Mouse (Mus musculus): ENCODE results near the gene Sel1l2. TPM values are rescaled to one million over a fixed set of nuclear protein-coding genes. Genes with fewer than 3 reads are reported as not detected.
"Not testable (repeated sequence)": the region's sequence is repeated elsewhere in the genome, so short reads cannot be mapped to it uniquely, and the experiment has no call there.

Sel1l2 gene
- polyA plus RNA-seq, 1 experiment from 2014 or later, result not detected

DNA sequence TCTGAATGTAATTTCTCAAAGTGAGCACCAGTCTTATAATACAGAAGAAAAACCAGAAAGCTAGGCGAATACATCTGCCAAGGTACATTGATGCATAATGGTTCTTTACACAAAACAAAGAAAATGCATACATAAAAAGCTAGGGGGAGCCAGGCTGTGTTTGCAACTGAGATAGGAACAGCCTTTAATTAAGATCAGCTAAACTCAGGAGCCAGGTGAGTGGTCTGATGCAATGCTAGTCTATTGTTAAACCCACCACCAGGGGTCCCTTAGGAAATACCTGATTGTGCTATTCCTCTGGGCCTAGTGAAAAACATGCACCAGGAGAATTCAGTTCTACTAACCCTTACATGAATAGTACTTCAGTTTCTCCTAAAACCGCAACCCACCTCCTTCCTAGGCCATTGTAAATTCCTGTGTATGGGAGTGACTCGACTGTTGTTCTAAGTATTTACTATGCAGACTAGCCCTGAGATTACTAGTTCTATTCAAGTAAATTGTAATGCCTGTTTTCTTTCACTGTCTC lies 203.8 kb downstream of the Sel1l2 start:
- not testable (repeated sequence) for H3K4me1 ChIP-seq (ENCODE audit: control insufficient read depth, insufficient read depth, low read length); ATAC-seq (ENCODE audit: insufficient read depth, low FRiP score); H3K36me3 ChIP-seq (ENCODE audit: control insufficient read depth, insufficient read depth, low read length); H3K9me3 ChIP-seq (replicated peaks; ENCODE audit: control insufficient read depth, low read length); H3K27ac ChIP-seq (ENCODE audit: low read length); H3K4me3 ChIP-seq (replicated peaks; ENCODE audit: low read length); H3K9ac ChIP-seq (ENCODE audit: low read length); H3K4me2 ChIP-seq (ENCODE audit: low read depth, low read length); H3K27me3 ChIP-seq (ENCODE audit: control insufficient read depth, insufficient read depth, low read length)
- 91% methylated on average over 3 of the region's 3 CpGs for WGBS

Other genes with a start within 250 kb of the Sel1l2 start
- not detected in 2 replicates for gene Gm17374, start 237.7 kb downstream of the Sel1l2 start, polyA plus RNA-seq (2015; fragmentation: Nextera tagmentation; extraction: Ambion mirVana)
- gene Esf1, start 219.1 kb downstream of the Sel1l2 start, polyA plus RNA-seq (2015; fragmentation: Nextera tagmentation; extraction: Ambion mirVana), result 19.8 and 23.6 TPM in 2 replicates
- gene Ndufaf5, start 219.1 kb downstream of the Sel1l2 start, polyA plus RNA-seq (2015; fragmentation: Nextera tagmentation; extraction: Ambion mirVana), result 23.1 and 26.6 TPM in 2 replicates
- gene Macrod2, start 5.6 kb upstream of the Sel1l2 start, polyA plus RNA-seq (2015; fragmentation: Nextera tagmentation; extraction: Ambion mirVana), result 43.1 and 45.4 TPM in 2 replicates

Measured in stomach, embryonic 16.5 days (tissue).